Mouse (Mus musculus) cerebellum, adult 9-11 months (tissue): ENCODE results near the gene Ufd1.
A peak's percentile ranks its signal among the peaks of the same experiment; 100 is the strongest.
"Not testable (repeated sequence)": the region's sequence is repeated elsewhere in the genome, so short reads cannot be mapped to it uniquely, and the experiment has no call there.

Source experiments
- DNase-seq: peaks from one replicate; pipeline ENCODE4 v3.0.0; 2022

The Ufd1 gene

GRCm38 (mm10) chr16:18812385-18812910 lies 869 bp downstream of the Ufd1 start:
- DNase-seq = no peak

DNA sequence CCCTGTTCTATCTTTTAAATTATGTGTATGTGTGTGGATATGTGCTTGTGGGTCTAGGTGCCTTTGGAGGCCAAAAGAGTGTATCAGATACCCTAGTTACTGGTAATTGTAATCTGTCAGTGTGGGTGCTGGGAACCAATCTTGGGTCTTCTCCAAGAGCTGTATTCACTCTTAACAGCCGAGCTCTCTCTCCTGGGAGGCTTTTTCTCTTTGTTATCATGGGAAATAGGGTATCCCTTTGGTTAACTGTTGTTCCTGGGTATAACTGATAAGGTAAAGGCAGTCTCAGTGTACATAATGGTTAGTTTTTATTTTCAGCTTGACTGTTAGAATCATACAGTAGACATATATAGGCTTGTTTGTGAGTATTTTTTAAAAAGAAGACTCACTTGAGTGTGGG lies 10.8 kb downstream of the Ufd1 start:
- no peak for DNase-seq

- DNase-seq = no peak
Observed at GRCm38 (mm10) chr16:18822925-18823324, 11.3 kb downstream of the Ufd1 start.

GRCm38 (mm10) chr16:18828630-18829029 lies 17.1 kb downstream of the Ufd1 start:
- no peak for DNase-seq

DNA sequence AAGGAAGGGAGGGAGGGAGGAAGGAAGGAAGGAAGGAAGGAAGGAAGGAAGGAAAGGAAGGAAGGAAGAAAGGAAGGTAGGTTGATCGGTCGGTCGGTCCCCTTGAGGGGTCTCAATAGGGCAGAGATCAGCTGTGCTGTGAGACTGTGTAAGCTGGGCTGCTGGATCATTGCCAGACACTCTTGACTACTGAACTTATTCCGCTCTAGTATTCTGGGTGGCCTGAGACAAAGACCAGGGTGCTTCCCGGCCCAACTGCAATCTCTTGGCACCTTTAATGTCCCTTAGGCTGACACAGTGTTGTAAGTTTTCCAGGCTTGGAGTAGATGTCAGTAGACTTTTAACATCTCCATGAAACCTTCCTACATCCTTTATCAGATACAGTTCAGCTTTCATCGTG lies 17.5 kb downstream of the Ufd1 start:
- DNase-seq = no peak

DNA sequence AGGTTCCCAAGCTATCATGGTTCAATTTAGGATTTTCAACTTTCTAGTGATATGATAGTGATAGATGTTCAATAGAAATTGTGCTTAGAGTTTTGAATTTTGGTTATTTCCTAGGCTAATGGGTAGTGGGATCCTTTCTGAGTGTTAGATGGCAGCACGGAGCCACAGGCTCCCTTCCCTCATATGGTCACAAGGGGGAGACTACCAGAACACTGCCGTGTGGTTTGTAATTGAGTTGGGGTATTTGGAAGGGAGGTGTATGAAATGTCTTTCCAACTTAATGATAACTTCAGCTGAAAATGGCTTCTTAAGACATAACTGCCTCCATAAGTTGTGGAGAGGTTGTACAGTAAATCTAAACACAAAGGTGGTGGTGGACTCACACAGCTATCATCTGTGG lies 21.9 kb downstream of the Ufd1 start:
- DNase-seq = no peak

DNA sequence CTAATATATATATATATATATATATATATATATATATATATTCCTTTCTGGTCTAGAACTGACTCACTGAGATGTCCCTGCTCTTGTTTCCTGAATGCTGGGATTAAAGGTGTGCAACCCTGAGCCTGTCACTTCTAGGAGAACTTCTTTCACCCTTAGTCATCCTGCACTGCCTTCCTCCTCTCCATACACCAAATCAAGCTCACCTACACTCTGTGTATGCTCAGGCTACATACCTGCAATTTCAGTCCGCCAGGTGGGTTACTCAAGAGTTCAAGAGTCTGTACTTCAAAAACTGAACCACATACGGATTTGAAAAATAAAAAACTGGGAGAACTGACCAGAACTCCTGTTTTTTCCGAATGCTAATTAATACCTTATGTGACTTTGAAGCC lies 24.5 kb downstream of the Ufd1 start:
- no peak for DNase-seq

DNA sequence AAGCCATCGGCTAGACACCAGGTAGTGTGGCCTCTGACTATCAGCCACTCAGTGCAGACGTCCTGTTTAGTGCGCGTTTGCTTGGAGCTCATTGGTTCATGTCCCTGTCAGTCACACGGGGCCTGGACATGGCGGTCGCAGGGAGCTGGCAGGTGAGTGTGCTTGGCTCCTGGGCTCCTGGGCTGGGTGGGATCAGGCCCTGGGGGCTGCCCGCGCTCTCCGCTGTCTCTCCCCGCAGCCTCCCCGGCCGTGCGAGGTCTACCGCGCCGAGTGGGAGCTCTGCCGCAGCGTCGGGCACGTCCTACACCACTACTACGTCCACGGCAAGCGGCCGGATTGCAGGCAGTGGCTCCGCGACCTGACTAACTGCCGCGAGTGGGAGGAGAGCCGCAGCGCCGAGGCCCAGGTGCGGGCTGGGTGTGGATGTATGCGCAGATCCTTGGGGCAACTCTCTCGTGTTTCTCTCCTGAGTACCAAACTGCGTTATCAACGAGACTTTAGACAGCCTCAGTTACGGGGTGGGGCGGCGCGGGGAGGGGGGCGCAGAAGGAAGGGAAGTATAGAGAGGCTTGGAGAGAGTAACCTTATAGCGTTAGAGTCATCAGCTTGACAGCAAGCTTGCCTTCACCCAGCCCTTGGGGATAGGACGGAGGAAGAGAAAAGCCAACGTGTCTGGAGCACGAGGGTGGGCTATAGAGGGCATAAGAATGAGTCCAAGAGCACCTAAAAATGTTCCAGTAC lies 25.1 kb downstream of the Ufd1 start, which contains the start of the genes 2510002D24Rik and Gm28539:
2510002D24Rik (plus strand) TSS at position 111 of the 741 bp plus-strand sequence.
Gm28539 (plus strand) TSS at position 117 of the 741 bp plus-strand sequence.
- DNase-seq = peak; percentile 97

DNA sequence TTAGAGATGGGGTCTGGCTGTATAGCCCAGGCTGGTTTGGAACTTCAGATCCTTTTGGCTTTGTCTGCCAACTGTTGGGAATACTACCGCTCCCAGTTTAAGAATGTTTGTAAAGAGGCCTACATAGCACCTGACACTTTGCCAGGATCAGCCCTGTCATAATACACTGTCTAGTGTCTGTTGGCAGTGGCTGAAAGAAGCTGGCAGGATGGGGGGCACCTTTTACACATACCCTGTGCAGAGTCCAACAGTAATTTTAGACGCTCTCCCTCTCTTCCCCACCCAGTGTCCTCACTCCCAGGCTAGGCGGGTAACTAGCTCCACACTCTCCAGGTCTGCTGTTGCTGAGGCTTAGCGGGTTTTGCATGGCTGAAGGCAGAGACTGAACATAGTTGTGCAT lies 26.8 kb downstream of the Ufd1 start:
- peak; percentile 32 for DNase-seq

GRCm38 (mm10) chr16:18846301-18846820 lies 34.8 kb downstream of the Ufd1 start:
- no peak for DNase-seq

- DNase-seq = not testable (repeated sequence)
Observed at GRCm38 (mm10) chr16:18849521-18850190, 38.1 kb downstream of the Ufd1 start.

GRCm38 (mm10) chr16:18858551-18858950 lies 47.0 kb downstream of the Ufd1 start:
- peak; percentile 82 for DNase-seq

- DNase-seq = peak; percentile 50
Observed at GRCm38 (mm10) chr16:18860186-18860585, 48.6 kb downstream of the Ufd1 start.

DNA sequence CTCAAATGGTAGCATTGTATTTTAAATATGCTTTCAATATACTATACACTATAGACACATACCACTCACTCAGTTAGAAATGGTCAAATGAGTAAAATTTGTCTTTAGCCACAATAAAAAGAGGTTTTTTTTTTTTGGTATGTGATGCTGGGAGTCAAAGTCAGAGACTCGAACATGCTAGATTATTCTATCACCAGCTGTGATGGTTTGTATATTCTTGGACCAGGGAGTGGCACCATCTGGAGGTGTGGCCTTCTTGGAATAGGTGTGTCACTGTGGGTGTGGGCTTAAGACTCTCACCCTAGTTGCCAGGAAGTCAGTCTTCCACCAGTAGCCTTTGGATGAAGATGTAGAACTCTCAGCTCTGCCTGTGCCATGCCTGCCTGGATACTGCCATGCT lies 58.9 kb downstream of the Ufd1 start:
- DNase-seq = not testable (repeated sequence)

DNA sequence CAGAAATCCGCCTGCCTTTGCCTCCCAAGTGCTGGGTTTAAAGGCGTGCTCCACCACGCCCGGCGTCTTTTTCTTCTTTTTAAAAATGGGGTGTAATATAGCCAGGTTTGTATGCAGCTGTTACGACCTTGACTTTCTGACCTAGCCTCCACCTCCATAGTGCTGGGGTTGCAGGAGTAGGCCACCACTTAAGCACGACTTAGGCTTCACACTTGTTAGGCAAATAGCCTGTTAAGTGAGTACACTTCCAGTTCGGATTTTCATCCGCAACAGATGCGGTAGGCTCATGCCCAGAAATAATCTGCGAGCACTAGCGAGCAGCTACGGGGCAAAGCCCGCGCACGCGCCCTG lies 64.5 kb downstream of the Ufd1 start:
- DNase-seq = no peak

GRCm38 (mm10) chr16:18876442-18877308 lies 65.1 kb downstream of the Ufd1 start, which contains the start of the genes Mrpl40 and Hira:
Gene Mrpl40, minus strand, starts transcription at chr16:18876862.
Gene Hira, plus strand, starts transcription at chr16:18877037.
- DNase-seq = peak; percentile 96

DNA sequence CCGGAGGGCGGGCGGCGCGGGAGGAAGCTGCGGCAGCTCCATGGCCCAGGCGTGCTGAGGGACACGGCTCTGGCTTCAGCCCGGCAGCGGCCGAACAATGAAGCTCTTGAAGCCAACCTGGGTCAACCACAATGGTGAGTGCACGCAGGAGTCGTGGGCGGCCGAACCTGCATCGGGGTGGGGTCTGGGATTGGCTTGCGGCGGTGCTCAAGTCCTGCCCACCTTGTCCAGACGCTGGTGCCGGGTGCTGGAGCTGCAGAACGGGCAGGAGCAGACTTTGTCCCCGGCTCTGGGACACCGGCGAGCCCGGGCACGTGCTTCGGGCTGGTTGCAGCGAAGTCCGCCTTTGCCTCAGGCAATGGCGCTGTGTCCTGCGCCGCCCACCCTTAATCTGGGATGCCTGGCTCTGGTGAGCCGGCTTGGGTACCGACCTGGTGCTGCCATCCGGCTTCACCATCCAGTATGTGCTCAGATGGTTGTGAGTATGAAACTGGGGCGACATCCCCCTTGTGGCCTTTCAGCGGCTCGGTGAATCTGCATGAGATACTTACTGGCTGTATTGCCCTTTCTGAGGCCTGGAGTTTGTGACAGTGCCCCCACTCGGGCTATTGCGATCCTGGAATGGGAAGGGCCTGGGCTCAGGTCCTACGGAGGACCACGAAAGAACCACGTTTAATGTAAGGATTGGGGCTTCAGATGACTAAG lies 66.0 kb downstream of the Ufd1 start:
- DNase-seq = peak; percentile 75

DNA sequence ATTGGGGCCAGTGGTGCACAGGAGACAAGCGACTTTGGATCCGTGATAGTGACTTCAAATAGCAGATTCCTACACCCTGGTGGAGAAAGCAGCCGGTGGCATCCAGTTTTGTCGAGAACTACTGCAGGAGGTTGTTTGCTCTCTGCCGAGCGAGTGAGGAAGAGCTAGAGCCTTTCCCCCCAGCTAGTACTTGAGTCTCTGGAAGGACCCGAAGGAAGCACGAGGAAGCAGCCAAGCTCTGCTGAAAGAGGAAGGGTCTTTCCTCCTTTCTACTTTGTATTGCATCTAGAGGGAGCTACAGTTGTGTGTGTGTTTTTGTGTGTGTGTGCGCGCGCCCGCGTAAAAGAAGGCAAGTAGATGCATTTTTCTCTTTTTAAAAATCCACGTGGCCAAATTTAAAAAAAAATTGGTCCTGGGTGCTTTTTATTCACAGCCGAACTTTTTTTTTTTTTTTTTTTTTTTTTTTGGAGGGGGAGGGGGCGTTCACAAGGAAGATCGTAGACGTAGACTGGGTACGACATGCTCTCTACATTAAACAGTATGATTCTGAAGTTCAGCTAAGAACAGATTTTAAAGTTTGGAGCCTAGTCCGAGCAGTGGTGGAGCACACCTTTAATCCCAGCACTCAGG lies 66.6 kb downstream of the Ufd1 start:
- DNase-seq = no peak

- DNase-seq = no peak
Observed at GRCm38 (mm10) chr16:18884044-18884443, 72.5 kb downstream of the Ufd1 start.
